Mouse (Mus musculus): ENCODE measurements at regions not wholly inside any gene's neighbourhood (a gene's known extent, or its start where the extent isn't known, plus 50 kb on each side); places are given as distances from the start of the nearest gene placed in this dataset.

- DNase-seq, result no peak
Observed at GRCm38 (mm10) chr2:45229501-45229900, 112.3 kb upstream of the Zeb2 start.

GRCm38 (mm10) chr2:45227276-45227944 lies 110.2 kb upstream of the Zeb2 start:
- no peak for DNase-seq

GRCm38 (mm10) chr2:45226045-45226370 lies 108.8 kb upstream of the Zeb2 start:
- DNase-seq, result no peak

- DNase-seq, result no peak
Observed at GRCm38 (mm10) chr2:45225364-45226044, 108.3 kb upstream of the Zeb2 start.

- no peak for DNase-seq
Observed at GRCm38 (mm10) chr2:45222213-45222612, 105.0 kb upstream of the Zeb2 start.

GRCm38 (mm10) chr2:45219851-45220250 lies 102.7 kb upstream of the Zeb2 start:
- no peak for DNase-seq

GRCm38 (mm10) chr2:45212833-45213232 lies 95.6 kb upstream of the Zeb2 start:
- no peak for DNase-seq

GRCm38 (mm10) chr2:45208526-45208925 lies 91.3 kb upstream of the Zeb2 start:
- no peak for DNase-seq

GRCm38 (mm10) chr2:45205756-45206155 lies 88.6 kb upstream of the Zeb2 start:
- DNase-seq, result no peak

GRCm38 (mm10) chr2:45205211-45205610 lies 88.0 kb upstream of the Zeb2 start:
- DNase-seq, result no peak

- DNase-seq, result no peak
Observed at GRCm38 (mm10) chr2:45197955-45198631, 80.9 kb upstream of the Zeb2 start.

- no peak for DNase-seq
Observed at GRCm38 (mm10) chr2:45197342-45197741, 80.1 kb upstream of the Zeb2 start.

- no peak for DNase-seq
Observed at GRCm38 (mm10) chr2:45196511-45196910, 79.3 kb upstream of the Zeb2 start.

GRCm38 (mm10) chr2:45194335-45194734 lies 77.1 kb upstream of the Zeb2 start:
- DNase-seq, result no peak

GRCm38 (mm10) chr2:45185621-45185999 lies 68.4 kb upstream of the Zeb2 start:
- DNase-seq, result no peak

- no peak for DNase-seq
Observed at GRCm38 (mm10) chr2:45184704-45185620, 67.8 kb upstream of the Zeb2 start.

- DNase-seq, result no peak
Observed at GRCm38 (mm10) chr2:45184149-45184548, 67.0 kb upstream of the Zeb2 start.

GRCm38 (mm10) chr2:45182876-45183275 lies 65.7 kb upstream of the Zeb2 start:
- no peak for DNase-seq

GRCm38 (mm10) chr2:45181552-45181951 lies 64.4 kb upstream of the Zeb2 start:
- DNase-seq, result no peak

- no peak for DNase-seq
Observed at GRCm38 (mm10) chr2:45178849-45179453, 61.8 kb upstream of the Zeb2 start.

GRCm38 (mm10) chr2:45172382-45172781 lies 55.2 kb upstream of the Zeb2 start:
- no peak for DNase-seq

GRCm38 (mm10) chr2:45171520-45172173 lies 54.5 kb upstream of the Zeb2 start:
- DNase-seq, result no peak
